Mouse (Mus musculus) left cerebral cortex, postnatal 36 days (tissue): ENCODE measurements around the gene Rhox3a2. TPM values are rescaled to one million over a fixed set of nuclear protein-coding genes. Genes with fewer than 3 reads are reported as not detected.
"Not testable (repeated sequence)": the region's sequence is repeated elsewhere in the genome, so short reads cannot be mapped to it uniquely, and the experiment has no call there.

Source experiments
- DNase-seq, 2 experiments: peaks; one replicate each; pipeline ENCODE4 v3.0.0; 2021 to 2022; ENCODE audit warnings: low spot score in 2 of 2, mixed read lengths in 1 of 2
- intact Hi-C: fragments of 180-260 bp; cut with DNase I; formaldehyde crosslinking; loops from one replicate; pipeline ENCODE4 v1.15.1; 2025
- total RNA-seq, 2 experiments: library from RNA; stranded (reverse); gene quantifications; 2 replicates each; pipeline ENCODE4 v1.2.3; 2021

Rhox3a2 gene
- total RNA-seq, result not detected

- intact Hi-C loops, DNase-seq: not testable (repeated sequence)
Observed at GRCm38 (mm10) chrX:37379728-37380127, at the start of gene Rhox3a2. Rhox3a2 (plus strand) TSS chrX:37380028.

GRCm38 (mm10) chrX:37390548-37390947 lies 10.7 kb downstream of the Rhox3a2 start, which contains the start of gene Rhox4a2:
Rhox4a2 (plus strand) TSS chrX:37390848.
- DNase-seq, intact Hi-C loops: not testable (repeated sequence)

- DNase-seq, intact Hi-C loops: not testable (repeated sequence)
Observed at GRCm38 (mm10) chrX:37411767-37412166, 31.9 kb downstream of the Rhox3a2 start, which contains the start of gene Rhox2b. Rhox2b (plus strand) TSS chrX:37412067.

- DNase-seq, intact Hi-C loops: not testable (repeated sequence)
Observed at GRCm38 (mm10) chrX:37432194-37432593, 52.4 kb downstream of the Rhox3a2 start, which contains the start of gene Rhox4b. Rhox4b (plus strand) TSS chrX:37432494.

Other genes starting within 250 kb of the Rhox3a2 start
- gene Akap14, start 211.2 kb upstream of the Rhox3a2 start, total RNA-seq, result not detected
- 100 to 1,000 TPM; 191 to 222 TPM for gene Ndufa1, start 188.9 kb upstream of the Rhox3a2 start, total RNA-seq
- 1 to 10 TPM; 7.5 to 7.6 TPM for gene Rnf113a1, start 188.8 kb upstream of the Rhox3a2 start, total RNA-seq
- not detected for gene Gm9, start 169.0 kb upstream of the Rhox3a2 start, total RNA-seq
- not detected for gene Rhox1, start 157.8 kb upstream of the Rhox3a2 start, total RNA-seq
- not detected for gene Rhox2a, start 135.1 kb upstream of the Rhox3a2 start, total RNA-seq
- not detected for gene Rhox3a, start 130.1 kb upstream of the Rhox3a2 start, total RNA-seq
- gene Rhox4a, start 114.7 kb upstream of the Rhox3a2 start, total RNA-seq, result not detected
- not detected for gene Rhox4a2, start 10.8 kb downstream of the Rhox3a2 start, total RNA-seq
- gene Rhox2b, start 32.0 kb downstream of the Rhox3a2 start, total RNA-seq, result not detected
- gene Rhox4b, start 52.5 kb downstream of the Rhox3a2 start, total RNA-seq, result not detected
- gene Rhox2c, start 73.7 kb downstream of the Rhox3a2 start, total RNA-seq, result not detected
- gene Rhox3c, start 78.6 kb downstream of the Rhox3a2 start, total RNA-seq, result not detected
- not detected for gene Rhox4c, start 100.3 kb downstream of the Rhox3a2 start, total RNA-seq
- not detected for gene Rhox2d, start 113.4 kb downstream of the Rhox3a2 start, total RNA-seq
- gene Rhox4d, start 134.3 kb downstream of the Rhox3a2 start, total RNA-seq, result not detected
- not detected for gene Rhox2e, start 150.4 kb downstream of the Rhox3a2 start, total RNA-seq
- not detected for gene Rhox3e, start 162.0 kb downstream of the Rhox3a2 start, total RNA-seq
- not detected for gene Rhox4e, start 177.4 kb downstream of the Rhox3a2 start, total RNA-seq
- gene Rhox2f, start 191.4 kb downstream of the Rhox3a2 start, total RNA-seq, result not detected
- not detected for gene Rhox3f, start 201.0 kb downstream of the Rhox3a2 start, total RNA-seq
- not detected for gene Rhox4f, start 227.7 kb downstream of the Rhox3a2 start, total RNA-seq
- not detected for gene Rhox3g, start 248.6 kb downstream of the Rhox3a2 start, total RNA-seq